Mouse (Mus musculus) heart, adult 2 months (tissue): ENCODE results near the gene Mthfr. TPM values are rescaled to one million over a fixed set of nuclear protein-coding genes. Genes with fewer than 3 reads are reported as not detected.

Experiments used
- DNase-seq, 2 experiments: peaks; one replicate each; pipeline ENCODE4 v3.0.0; 2021
- H3K27ac ChIP-seq: fragments of 200-600 bp; 2 replicates; pipeline ENCODE4 v1.8.1; 2022
- H3K27me3 ChIP-seq: fragments of 200-500 bp; 2 replicates; pipeline ENCODE4 v1.6.1; 2012; ENCODE audit warnings: mild to moderate bottlenecking, low read length, inconsistent platforms, mixed read lengths; ENCODE audit not compliant: control insufficient read depth, insufficient read depth
- H3K36me3 ChIP-seq: fragments of 200-500 bp; 2 replicates; pipeline ENCODE4 v1.6.1; 2012; ENCODE audit warnings: low read length, inconsistent platforms; ENCODE audit not compliant: control insufficient read depth, insufficient read depth
- H3K4me1 ChIP-seq: fragments of 200-500 bp; 2 replicates; pipeline ENCODE4 v1.6.1; 2011; ENCODE audit warnings: low read length; ENCODE audit not compliant: control insufficient read depth, insufficient read depth
- H3K4me3 ChIP-seq: fragments of 200-600 bp; 2 replicates; pipeline ENCODE4 v1.8.1; 2022
- H3K79me2 ChIP-seq: fragments of 200-500 bp; replicated peaks from 2 replicates; pipeline ENCODE4 v1.6.1; 2012; ENCODE audit warnings: mild to moderate bottlenecking, inconsistent platforms, low read length, moderate library complexity, mixed read lengths; ENCODE audit not compliant: control insufficient read depth, insufficient read depth
- H3K9ac ChIP-seq: fragments of 200-500 bp; 2 replicates; pipeline ENCODE4 v1.6.1; 2012; ENCODE audit warnings: low read depth, mild to moderate bottlenecking, control low read depth, inconsistent platforms, low read length, mixed read lengths
- CTCF ChIP-seq: fragments of 200-600 bp; IDR thresholded peaks from 2 replicates; pipeline ENCODE4 v1.8.1; 2022; ENCODE audit warnings: antibody characterized with exemption, mild to moderate bottlenecking, moderate library complexity
- EP300 ChIP-seq: fragments of 200-500 bp; IDR thresholded peaks from 2 replicates; pipeline ENCODE4 v1.6.1; 2011; ENCODE audit warnings: low read depth, low read length, control low read depth; ENCODE audit not compliant: insufficient read depth
- POLR2A ChIP-seq: fragments of 200-500 bp; IDR thresholded peaks from 2 replicates; pipeline ENCODE4 v1.6.1; 2011; ENCODE audit warnings: mild to moderate bottlenecking, low read depth, low read length, control low read depth; ENCODE audit not compliant: insufficient read depth
- WGBS: fragments of 180-500 bp; shearing (Covaris S2); methylation state at CpG from one replicate; pipeline ENCODE4 v1.1.7; 2018; 5-methylcytosine and 5-hydroxymethylcytosine counted together
- intact Hi-C: fragments of 180-260 bp; cut with DNase I; formaldehyde crosslinking; loops from one replicate; pipeline ENCODE4 v1.15.1; 2025
- polyA plus RNA-seq: library from polyadenylated mRNA; depleted of rRNA; stranded (reverse); fragments of >200 nt; gene quantifications from 2 replicates; pipeline ENCODE4 v1.2.3, GENCODE M21; 2012
- total RNA-seq, 2 experiments: library from RNA; stranded (reverse); gene quantifications; 2 replicates each; pipeline ENCODE4 v1.2.3; 2021

The Mthfr gene
- total and polyA plus RNA-seq, 3 experiments: 8.2 to 15.7 (median 11.0) TPM

- Histone ChIP-seq H3K4me1 (peaks cover 1% of the 10 kb centered on the region), H3K79me2 (peaks cover under 1% of the 10 kb centered on the region; the same call in 1 of the 2 replicates), H3K27me3 (no peaks in the 10 kb centered on the region), H3K9ac (no peak overlapping the region), H3K27ac (no peak overlapping the region), H3K36me3 (no peaks in the 10 kb centered on the region), H3K4me3 (no peak overlapping the region)
- DNase-seq: no peak
- TF ChIP-seq POLR2A (no peak), EP300 (no peak), CTCF (no peak)
- intact Hi-C loops: no loop called here
- WGBS: 82% methylated on average over 11 of the region's 11 CpGs
Observed at GRCm38 (mm10) chr4:148092551-148093271, 53.8 kb downstream of the Mthfr start.

- intact Hi-C loops: no loop called here
- no peaks in the 10 kb centered on the region for H3K79me2 ChIP-seq
- H3K4me1 ChIP-seq: no peaks in the 10 kb centered on the region
- DNase-seq: no peak
- WGBS: 82% methylated on average over 5 of the region's 5 CpGs
- H3K27ac ChIP-seq: no peak overlapping the region
- no peak overlapping the region for H3K4me3 ChIP-seq
- TF ChIP-seq EP300 (no peak), POLR2A (no peak), CTCF (no peak)
- no peak overlapping the region for H3K9ac ChIP-seq
- no peaks in the 10 kb centered on the region for H3K36me3 ChIP-seq
- H3K27me3 ChIP-seq: no peaks in the 10 kb centered on the region
Observed at GRCm38 (mm10) chr4:148094161-148094560, 55.3 kb downstream of the Mthfr start.

- TF ChIP-seq EP300: no peak
- no peak for TF ChIP-seq CTCF
- TF ChIP-seq POLR2A: no peak
- H3K4me3 ChIP-seq: no peak overlapping the region
- H3K79me2 ChIP-seq: no peaks in the 10 kb centered on the region
- no peaks in the 10 kb centered on the region for H3K36me3 ChIP-seq
- no peak overlapping the region for H3K27ac ChIP-seq
- WGBS: 72% methylated on average over 4 of the region's 4 CpGs
- no peak overlapping the region for H3K9ac ChIP-seq
- H3K4me1 ChIP-seq: no peaks in the 10 kb centered on the region
- intact Hi-C loops: no loop called here
- DNase-seq: no peak
- H3K27me3 ChIP-seq: no peaks in the 10 kb centered on the region
Observed at GRCm38 (mm10) chr4:148095081-148095480, 56.2 kb downstream of the Mthfr start.

- Histone ChIP-seq H3K79me2 (no peaks in the 10 kb centered on the region), H3K27ac (no peak overlapping the region), H3K4me3 (no peak overlapping the region), H3K36me3 (no peaks in the 10 kb centered on the region), H3K4me1 (no peaks in the 10 kb centered on the region), H3K9ac (no peak overlapping the region), H3K27me3 (no peaks in the 10 kb centered on the region)
- no peak for TF ChIP-seq POLR2A
- no peak for TF ChIP-seq CTCF
- no peak for TF ChIP-seq EP300
- intact Hi-C loops: no loop called here
- no peak for DNase-seq
- 100% methylated on average over 2 of the region's 2 CpGs for WGBS
Observed at GRCm38 (mm10) chr4:148097936-148098335, 59.1 kb downstream of the Mthfr start.

- intact Hi-C loops: no loop called here
- TF ChIP-seq POLR2A: no peak
- WGBS: 29% methylated on average over 3 of the region's 3 CpGs
Observed at GRCm38 (mm10) chr4:148098666-148099065, 59.8 kb downstream of the Mthfr start.

GRCm38 (mm10) chr4:148101801-148102527 lies 63.1 kb downstream of the Mthfr start:
- DNase-seq: peak; percentile 62 to 69
- H3K4me3 ChIP-seq: peak overlapping the region; percentile 36; the same call in 1 of the 2 replicates
- TF ChIP-seq POLR2A: no peak
- peak; percentile 78 for TF ChIP-seq CTCF
- intact Hi-C loops: no loop called here
- no peak overlapping the region for H3K27ac ChIP-seq
- H3K79me2 ChIP-seq: no peaks in the 10 kb centered on the region
- H3K9ac ChIP-seq: peak overlapping the region; percentile 17
- H3K4me1 ChIP-seq: no peaks in the 10 kb centered on the region
- H3K27me3 ChIP-seq: no peaks in the 10 kb centered on the region
- 19% methylated on average over 29 of the region's 29 CpGs for WGBS
- H3K36me3 ChIP-seq: no peaks in the 10 kb centered on the region

More at GRCm38 (mm10) chr4:148098666-148099065, 59.8 kb downstream of the Mthfr start:
- Histone ChIP-seq H3K27me3 (no peaks in the 10 kb centered on the region), H3K36me3 (no peaks in the 10 kb centered on the region), H3K79me2 (no peaks in the 10 kb centered on the region), H3K4me3 (no peak overlapping the region), H3K9ac (no peak overlapping the region), H3K4me1 (no peaks in the 10 kb centered on the region), H3K27ac (no peak overlapping the region)
- no peak for DNase-seq
